Mouse (Mus musculus): ENCODE results near the gene Tubd1. TPM values are rescaled to one million over a fixed set of nuclear protein-coding genes. Genes with fewer than 3 reads are reported as not detected.

Tubd1 gene
- polyA plus RNA-seq, 1 experiment: 18.3 TPM

DNA sequence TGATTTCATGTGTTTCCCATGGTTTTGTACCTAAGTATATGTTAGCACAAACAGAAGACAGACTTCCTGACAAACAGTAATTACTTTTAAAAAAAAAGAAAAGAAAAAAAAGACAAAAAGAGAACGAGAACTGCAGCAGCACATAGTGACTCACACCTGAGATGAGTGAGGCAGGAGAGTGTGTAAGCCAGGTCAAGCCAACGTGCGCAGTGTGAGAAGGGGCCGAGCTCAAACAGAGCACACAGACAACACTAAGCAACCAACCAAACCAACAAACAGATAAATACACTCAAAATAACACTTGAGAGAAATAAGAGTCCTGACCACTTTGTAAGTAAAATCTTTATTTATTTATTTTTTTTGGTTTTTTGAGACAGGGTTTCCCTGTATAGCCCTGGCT, 45.3 kb downstream of the Tubd1 start:
- Histone ChIP-seq H3K4me1 (ENCODE audit: control insufficient read depth, insufficient read depth, low read length) (no peaks in the 10 kb centered on the region), H3K27ac (ENCODE audit: control insufficient read depth, insufficient read depth, low read depth, low read length) (no peak overlapping the region), H3K4me3 (ENCODE audit: control insufficient read depth, low read depth, low read length) (no peak overlapping the region), H3K36me3 (ENCODE audit: control insufficient read depth, insufficient read depth, low read length) (no peaks in the 10 kb centered on the region), H3K27me3 (ENCODE audit: control insufficient read depth, insufficient read depth, low read length) (no peaks in the 10 kb centered on the region)
- no peak for TF ChIP-seq POLR2A (IDR thresholded peaks at IDR 0.05; ENCODE audit: control insufficient read depth, low read depth, low read length)
- TF ChIP-seq CTCF (IDR thresholded peaks at IDR 0.05; ENCODE audit: control insufficient read depth, insufficient read depth, insufficient replicate concordance, low read depth, low read length): no peak

DNA sequence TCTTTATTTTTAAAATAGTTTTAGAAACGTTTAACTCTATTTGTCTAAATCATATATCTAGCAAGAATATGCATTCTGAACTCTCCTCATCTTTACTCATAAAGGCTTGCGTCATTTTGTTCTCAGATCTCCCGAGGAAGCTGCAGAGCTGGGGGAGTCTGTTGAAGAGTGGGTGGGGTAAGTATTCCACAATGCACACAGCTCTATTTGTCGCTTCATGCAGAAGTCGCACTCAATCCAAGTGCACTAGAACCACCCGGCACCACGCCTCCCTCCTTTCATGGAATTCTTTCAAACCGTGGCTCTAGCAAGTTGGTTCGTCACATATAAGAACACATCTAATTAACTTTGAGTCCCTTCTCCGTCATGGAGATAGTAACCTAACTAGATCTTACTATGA, 45.8 kb downstream of the Tubd1 start:
- H3K4me3 ChIP-seq (ENCODE audit: control insufficient read depth, low read depth, low read length): no peak overlapping the region
- no peaks in the 10 kb centered on the region for H3K36me3 ChIP-seq (ENCODE audit: control insufficient read depth, insufficient read depth, low read length)
- no peaks in the 10 kb centered on the region for H3K27me3 ChIP-seq (ENCODE audit: control insufficient read depth, insufficient read depth, low read length)
- no peaks in the 10 kb centered on the region for H3K4me1 ChIP-seq (ENCODE audit: control insufficient read depth, insufficient read depth, low read length)
- TF ChIP-seq CTCF (IDR thresholded peaks at IDR 0.05; ENCODE audit: control insufficient read depth, insufficient read depth, insufficient replicate concordance, low read depth, low read length): no peak
- no peak overlapping the region for H3K27ac ChIP-seq (ENCODE audit: control insufficient read depth, insufficient read depth, low read depth, low read length)

DNA sequence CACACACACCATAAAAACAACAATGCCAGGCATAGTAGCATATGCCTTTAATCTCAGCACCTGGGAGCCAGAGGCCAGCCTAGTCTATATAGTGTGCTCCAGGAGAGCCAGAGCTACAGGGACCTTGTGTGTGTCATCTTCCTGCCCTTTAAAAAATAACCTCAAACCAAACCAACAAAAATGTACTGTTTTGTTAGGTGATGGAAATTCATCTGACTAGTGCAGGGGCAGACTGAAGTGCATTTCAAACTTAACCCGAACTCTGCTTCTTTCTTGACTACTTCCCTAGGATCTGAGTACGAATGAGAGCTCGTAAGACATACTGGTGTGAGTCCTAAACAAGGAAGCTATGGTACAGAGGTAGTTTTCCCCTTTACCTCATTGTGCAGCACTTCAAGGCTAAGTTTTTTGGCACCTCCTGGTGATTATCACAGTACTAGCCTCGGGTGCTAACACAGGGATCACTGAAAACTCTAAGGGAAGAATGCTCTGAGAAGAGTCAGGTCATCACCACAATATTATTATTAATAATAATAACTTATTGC, 46.6 kb downstream of the Tubd1 start:
- Histone ChIP-seq H3K27ac (ENCODE audit: control insufficient read depth, insufficient read depth, low read depth, low read length) (no peak overlapping the region), H3K4me3 (ENCODE audit: control insufficient read depth, low read depth, low read length) (no peak overlapping the region), H3K4me1 (ENCODE audit: control insufficient read depth, insufficient read depth, low read length) (no peaks in the 10 kb centered on the region), H3K27me3 (ENCODE audit: control insufficient read depth, insufficient read depth, low read length) (no peaks in the 10 kb centered on the region), H3K36me3 (ENCODE audit: control insufficient read depth, insufficient read depth, low read length) (no peaks in the 10 kb centered on the region)
- no peak for TF ChIP-seq POLR2A (IDR thresholded peaks at IDR 0.05; ENCODE audit: control insufficient read depth, low read depth, low read length)
- TF ChIP-seq CTCF (IDR thresholded peaks at IDR 0.05; ENCODE audit: control insufficient read depth, insufficient read depth, insufficient replicate concordance, low read depth, low read length): no peak

DNA sequence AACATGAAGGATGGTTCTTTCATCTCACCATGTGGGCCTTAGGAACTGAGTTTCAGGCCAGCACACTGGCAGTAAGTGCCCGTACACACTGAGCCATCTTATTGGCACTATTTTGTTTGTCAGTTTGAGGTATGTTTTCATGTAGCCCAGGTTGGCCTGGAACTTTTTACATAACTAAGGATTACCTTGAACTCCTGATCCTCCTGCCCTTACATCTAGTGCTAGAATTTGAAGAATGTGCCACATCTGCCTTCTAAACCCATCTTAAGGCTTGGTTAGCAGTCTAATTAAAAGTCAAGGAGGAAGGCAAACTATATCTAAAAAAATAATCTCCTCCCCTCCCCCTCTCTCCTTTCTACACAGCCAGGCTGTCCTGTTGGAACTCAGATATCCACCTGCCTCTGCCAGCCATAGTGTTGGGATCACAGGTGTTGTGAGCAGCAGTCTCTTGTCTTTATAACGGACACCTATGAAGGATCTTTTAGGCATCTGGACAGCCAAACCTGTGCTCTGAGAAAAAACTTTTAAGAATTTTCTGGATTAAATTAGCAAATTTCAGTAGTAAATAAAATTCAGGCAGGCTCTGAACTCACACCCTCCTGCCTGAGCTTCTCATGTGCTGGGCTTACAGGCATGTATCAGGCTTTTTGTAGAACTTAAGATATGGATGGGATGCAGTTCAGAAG, 47.3 kb downstream of the Tubd1 start:
- Histone ChIP-seq H3K27ac (ENCODE audit: control insufficient read depth, insufficient read depth, low read depth, low read length) (no peak overlapping the region), H3K4me3 (ENCODE audit: control insufficient read depth, low read depth, low read length) (no peak overlapping the region), H3K36me3 (ENCODE audit: control insufficient read depth, insufficient read depth, low read length) (no peaks in the 10 kb centered on the region), H3K27me3 (ENCODE audit: control insufficient read depth, insufficient read depth, low read length) (no peaks in the 10 kb centered on the region), H3K4me1 (ENCODE audit: control insufficient read depth, insufficient read depth, low read length) (no peaks in the 10 kb centered on the region)
- TF ChIP-seq POLR2A (IDR thresholded peaks at IDR 0.05; ENCODE audit: control insufficient read depth, low read depth, low read length) (no peak), CTCF (IDR thresholded peaks at IDR 0.05; ENCODE audit: control insufficient read depth, insufficient read depth, insufficient replicate concordance, low read depth, low read length) (no peak)

DNA sequence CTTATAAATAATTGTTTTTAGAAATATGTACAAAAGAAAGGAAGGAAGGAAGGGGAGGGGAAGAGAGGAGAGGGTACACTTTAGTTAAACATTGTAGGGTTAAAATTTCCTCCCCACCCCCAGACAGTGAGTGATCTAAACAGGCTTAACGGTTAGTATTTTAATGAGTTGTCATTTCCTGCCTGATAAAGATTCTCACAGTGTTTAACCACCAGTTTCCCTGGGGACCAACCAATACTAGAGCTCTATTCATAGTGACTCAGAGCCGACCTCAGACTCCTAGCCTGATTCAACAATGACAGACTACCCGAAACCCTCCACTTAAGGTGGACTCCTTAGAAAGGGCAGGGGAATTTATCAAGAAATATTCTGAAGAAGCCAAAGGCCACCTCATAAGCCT, 48.2 kb downstream of the Tubd1 start:
- H3K27me3 ChIP-seq (ENCODE audit: control insufficient read depth, insufficient read depth, low read length): no peaks in the 10 kb centered on the region

DNA sequence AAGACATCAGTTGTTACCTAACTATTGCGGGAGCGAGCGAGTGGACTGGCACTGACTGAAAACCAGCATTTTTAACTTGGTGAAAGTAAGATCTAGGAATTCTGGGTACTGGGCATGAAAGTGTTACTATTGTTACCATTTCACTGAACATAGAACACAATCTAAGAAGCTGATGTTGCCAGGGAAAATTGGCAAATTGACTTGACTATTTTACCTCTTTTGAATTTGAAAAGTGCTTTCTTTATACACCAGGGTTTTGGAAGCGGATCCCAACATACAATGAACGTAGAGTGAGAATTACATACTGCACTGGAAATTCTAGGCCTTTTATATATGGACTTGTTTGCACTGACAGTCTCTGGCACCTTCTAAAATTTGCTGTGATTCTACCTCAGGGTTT, 48.7 kb downstream of the Tubd1 start:
- Histone ChIP-seq H3K4me1 (ENCODE audit: control insufficient read depth, insufficient read depth, low read length) (no peaks in the 10 kb centered on the region), H3K4me3 (ENCODE audit: control insufficient read depth, low read depth, low read length) (no peak overlapping the region), H3K27me3 (ENCODE audit: control insufficient read depth, insufficient read depth, low read length) (no peaks in the 10 kb centered on the region), H3K36me3 (ENCODE audit: control insufficient read depth, insufficient read depth, low read length) (no peaks in the 10 kb centered on the region), H3K27ac (ENCODE audit: control insufficient read depth, insufficient read depth, low read depth, low read length) (no peak overlapping the region)
- no peak for TF ChIP-seq CTCF (IDR thresholded peaks at IDR 0.05; ENCODE audit: control insufficient read depth, insufficient read depth, insufficient replicate concordance, low read depth, low read length)

More for the DNA sequence above, 48.2 kb downstream of the Tubd1 start:
- H3K27ac ChIP-seq (ENCODE audit: control insufficient read depth, insufficient read depth, low read depth, low read length): no peak overlapping the region
- TF ChIP-seq CTCF (IDR thresholded peaks at IDR 0.05; ENCODE audit: control insufficient read depth, insufficient read depth, insufficient replicate concordance, low read depth, low read length) (no peak), POLR2A (IDR thresholded peaks at IDR 0.05; ENCODE audit: control insufficient read depth, low read depth, low read length) (no peak)
- no peaks in the 10 kb centered on the region for H3K4me1 ChIP-seq (ENCODE audit: control insufficient read depth, insufficient read depth, low read length)
- H3K36me3 ChIP-seq (ENCODE audit: control insufficient read depth, insufficient read depth, low read length): no peaks in the 10 kb centered on the region
- H3K4me3 ChIP-seq (ENCODE audit: control insufficient read depth, low read depth, low read length): no peak overlapping the region

DNA sequence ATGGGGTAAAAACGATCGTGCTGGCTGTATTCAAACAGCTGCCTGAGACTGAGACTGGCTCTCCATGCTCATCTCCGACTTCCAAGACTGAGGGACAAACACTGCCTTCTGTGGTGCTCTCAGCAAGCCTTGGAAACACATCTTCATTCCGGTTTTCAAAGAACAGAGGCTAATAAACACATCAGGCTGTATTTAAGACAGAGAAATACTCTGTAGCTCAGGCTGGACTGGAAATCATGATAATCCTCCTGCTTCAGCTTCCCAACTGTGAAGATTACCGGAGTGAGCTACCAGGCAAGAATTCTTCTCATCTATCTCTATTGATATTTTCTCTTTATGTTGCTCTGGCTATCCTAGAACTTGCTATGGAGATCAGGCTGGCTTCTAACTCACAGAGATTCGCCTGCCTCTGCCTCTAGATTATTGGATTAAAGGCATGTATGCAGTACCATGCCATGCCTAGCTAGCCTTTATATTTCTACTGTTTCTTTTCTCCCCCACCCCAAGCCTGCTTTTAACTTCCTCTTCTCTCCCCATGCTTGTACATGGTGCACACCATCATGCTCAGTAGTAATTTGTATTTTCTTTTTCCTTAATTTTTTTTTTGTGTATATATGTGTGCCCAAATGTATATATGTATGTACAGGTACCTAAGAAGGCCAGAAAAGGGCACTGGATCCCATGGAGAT, 49.5 kb downstream of the Tubd1 start:
- TF ChIP-seq POLR2A (IDR thresholded peaks at IDR 0.05; ENCODE audit: control insufficient read depth, low read depth, low read length) (no peak), CTCF (IDR thresholded peaks at IDR 0.05; ENCODE audit: control insufficient read depth, insufficient read depth, insufficient replicate concordance, low read depth, low read length) (no peak)
- no peak overlapping the region for H3K4me3 ChIP-seq (ENCODE audit: control insufficient read depth, low read depth, low read length)
- H3K27ac ChIP-seq (ENCODE audit: control insufficient read depth, insufficient read depth, low read depth, low read length): peak overlapping the region; percentile 62
- no peaks in the 10 kb centered on the region for H3K4me1 ChIP-seq (ENCODE audit: control insufficient read depth, insufficient read depth, low read length)
- no peaks in the 10 kb centered on the region for H3K36me3 ChIP-seq (ENCODE audit: control insufficient read depth, insufficient read depth, low read length)
- H3K27me3 ChIP-seq (ENCODE audit: control insufficient read depth, insufficient read depth, low read length): no peaks in the 10 kb centered on the region
